Mouse (Mus musculus): ENCODE measurements around the gene Camsap3. TPM values are rescaled to one million over a fixed set of nuclear protein-coding genes. Genes with fewer than 3 reads are reported as not detected.

The Camsap3 gene
- polyA plus RNA-seq, 1 experiment from 2014 or later, result 6.9 TPM

- Histone ChIP-seq H3K4me1 (replicated peaks; ENCODE audit: control insufficient read depth, insufficient read depth, low read length) (no peaks in the 10 kb centered on the region), H3K27me3 (ENCODE audit: control insufficient read depth, insufficient read depth, low read depth, low read length) (no peaks in the 10 kb centered on the region), H3K27ac (ENCODE audit: low read length) (no peak overlapping the region), H3K36me3 (ENCODE audit: control insufficient read depth, insufficient read depth, low read length) (no peaks in the 10 kb centered on the region), H3K4me2 (ENCODE audit: low read depth, low read length) (no peak overlapping the region), H3K4me3 (ENCODE audit: low read length) (no peak overlapping the region), H3K9ac (ENCODE audit: low read length) (no peak overlapping the region), H3K9me3 (ENCODE audit: control insufficient read depth, low read length) (no peaks in the 10 kb centered on the region)
- 13% methylated on average over 5 of the region's 5 CpGs for WGBS
- ATAC-seq (ENCODE audit: low read depth), result peak; percentile 41; the same call in 1 of the 2 replicates
Measured at GRCm38 (mm10) chr8:3645804-3646203, 58.7 kb downstream of the Camsap3 start.

- no peaks in the 10 kb centered on the region for H3K27me3 ChIP-seq (ENCODE audit: control insufficient read depth, insufficient read depth, low read depth, low read length)
- 75% methylated on average over 6 of the region's 6 CpGs for WGBS
- no peak for ATAC-seq (ENCODE audit: low read depth)
- H3K36me3 ChIP-seq (ENCODE audit: control insufficient read depth, insufficient read depth, low read length), result no peaks in the 10 kb centered on the region
- no peak overlapping the region for H3K27ac ChIP-seq (ENCODE audit: low read length)
- no peak overlapping the region for H3K9ac ChIP-seq (ENCODE audit: low read length)
- no peak overlapping the region for H3K4me2 ChIP-seq (ENCODE audit: low read depth, low read length)
- H3K4me3 ChIP-seq (ENCODE audit: low read length), result no peak overlapping the region
- no peaks in the 10 kb centered on the region for H3K4me1 ChIP-seq (replicated peaks; ENCODE audit: control insufficient read depth, insufficient read depth, low read length)
- H3K9me3 ChIP-seq (ENCODE audit: control insufficient read depth, low read length), result no peaks in the 10 kb centered on the region
Measured at GRCm38 (mm10) chr8:3646824-3647531, 59.9 kb downstream of the Camsap3 start.

DNA sequence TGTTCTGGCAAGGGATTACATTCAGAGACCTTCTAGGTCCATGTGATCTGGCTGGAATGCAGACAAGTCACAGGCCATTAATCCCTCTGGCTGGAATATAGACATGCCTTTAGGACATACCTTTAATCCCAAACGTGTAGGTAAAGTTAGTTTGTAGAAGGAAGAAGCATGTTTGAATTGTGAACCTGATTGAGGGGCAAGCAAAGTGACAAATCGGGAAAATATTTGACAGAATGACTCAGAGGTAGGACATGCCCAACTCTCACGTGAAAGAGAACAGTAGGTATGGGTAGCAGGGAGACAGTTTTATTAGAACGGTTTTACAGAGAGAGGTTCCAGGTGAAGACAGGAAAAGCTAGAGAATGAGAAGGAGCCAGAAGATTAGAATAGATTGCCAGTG lies 60.5 kb downstream of the Camsap3 start:
- Histone ChIP-seq H3K4me1 (replicated peaks; ENCODE audit: control insufficient read depth, insufficient read depth, low read length) (no peaks in the 10 kb centered on the region), H3K36me3 (ENCODE audit: control insufficient read depth, insufficient read depth, low read length) (no peaks in the 10 kb centered on the region), H3K9me3 (ENCODE audit: control insufficient read depth, low read length) (no peaks in the 10 kb centered on the region), H3K4me3 (ENCODE audit: low read length) (no peak overlapping the region), H3K9ac (ENCODE audit: low read length) (no peak overlapping the region), H3K27ac (ENCODE audit: low read length) (no peak overlapping the region), H3K27me3 (ENCODE audit: control insufficient read depth, insufficient read depth, low read depth, low read length) (no peaks in the 10 kb centered on the region), H3K4me2 (ENCODE audit: low read depth, low read length) (no peak overlapping the region)
- ATAC-seq (ENCODE audit: low read depth), result no peak
- WGBS, result 64% methylated on average over 4 of the region's 4 CpGs

- no peak overlapping the region for H3K4me3 ChIP-seq (ENCODE audit: low read length)
- no peak overlapping the region for H3K27ac ChIP-seq (ENCODE audit: low read length)
- H3K9ac ChIP-seq (ENCODE audit: low read length), result no peak overlapping the region
- no peak for ATAC-seq (ENCODE audit: low read depth)
- H3K27me3 ChIP-seq (ENCODE audit: control insufficient read depth, insufficient read depth, low read depth, low read length), result no peaks in the 10 kb centered on the region
- WGBS, result 51% methylated on average over 2 of the region's 2 CpGs
- H3K4me2 ChIP-seq (ENCODE audit: low read depth, low read length), result no peak overlapping the region
- H3K4me1 ChIP-seq (replicated peaks; ENCODE audit: control insufficient read depth, insufficient read depth, low read length), result no peaks in the 10 kb centered on the region
- H3K36me3 ChIP-seq (ENCODE audit: control insufficient read depth, insufficient read depth, low read length), result no peaks in the 10 kb centered on the region
- H3K9me3 ChIP-seq (ENCODE audit: control insufficient read depth, low read length), result no peaks in the 10 kb centered on the region
Measured at GRCm38 (mm10) chr8:3648268-3648667, 61.2 kb downstream of the Camsap3 start.

DNA sequence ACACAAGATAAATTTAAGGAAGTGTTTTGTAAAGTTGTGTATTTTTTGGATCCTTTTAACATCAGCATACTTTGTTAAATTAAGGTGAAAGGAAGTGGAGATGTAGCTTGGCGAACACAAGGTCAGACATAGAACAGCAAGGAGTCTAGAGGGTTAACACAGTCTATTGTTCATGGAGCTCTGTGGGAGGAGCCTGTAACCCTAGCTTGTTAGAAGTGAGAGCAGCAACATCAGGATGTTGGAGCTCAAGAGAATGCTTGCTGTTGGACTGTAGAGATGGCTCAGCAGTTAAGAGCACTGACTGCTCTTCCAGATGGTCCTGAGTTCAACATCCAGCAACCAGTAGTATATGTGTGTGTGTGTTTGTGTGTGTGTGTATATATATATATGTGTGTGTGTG lies 61.9 kb downstream of the Camsap3 start:
- WGBS, result 45% methylated on average over 1 of the region's 1 CpGs
- Histone ChIP-seq H3K4me2 (ENCODE audit: low read depth, low read length) (no peak overlapping the region), H3K27ac (ENCODE audit: low read length) (no peak overlapping the region), H3K27me3 (ENCODE audit: control insufficient read depth, insufficient read depth, low read depth, low read length) (no peaks in the 10 kb centered on the region), H3K9ac (ENCODE audit: low read length) (no peak overlapping the region), H3K4me1 (replicated peaks; ENCODE audit: control insufficient read depth, insufficient read depth, low read length) (no peaks in the 10 kb centered on the region), H3K4me3 (ENCODE audit: low read length) (no peak overlapping the region), H3K9me3 (ENCODE audit: control insufficient read depth, low read length) (no peaks in the 10 kb centered on the region), H3K36me3 (ENCODE audit: control insufficient read depth, insufficient read depth, low read length) (no peaks in the 10 kb centered on the region)
- no peak for ATAC-seq (ENCODE audit: low read depth)

DNA sequence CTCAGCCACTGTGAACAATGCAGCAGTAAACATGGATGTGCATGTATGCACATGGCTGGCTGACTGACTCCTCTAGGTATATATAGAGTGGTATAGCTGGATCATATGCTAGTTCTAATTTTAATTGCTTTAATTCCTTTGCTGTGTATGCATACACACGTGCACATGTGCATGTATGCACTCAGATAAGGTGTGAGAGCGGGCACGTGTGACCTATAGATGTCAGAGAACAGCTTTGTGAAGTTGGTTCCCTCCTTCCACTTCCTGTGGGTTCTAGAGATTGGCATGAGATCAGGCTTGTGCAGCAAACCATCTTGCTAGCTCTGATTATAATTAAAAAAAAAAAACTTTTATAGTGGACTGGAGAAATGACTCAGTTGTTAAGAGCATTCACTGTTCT lies 65.8 kb downstream of the Camsap3 start:
- Histone ChIP-seq H3K4me1 (replicated peaks; ENCODE audit: control insufficient read depth, insufficient read depth, low read length) (no peaks in the 10 kb centered on the region), H3K27ac (ENCODE audit: low read length) (no peak overlapping the region), H3K27me3 (ENCODE audit: control insufficient read depth, insufficient read depth, low read depth, low read length) (no peaks in the 10 kb centered on the region), H3K4me3 (ENCODE audit: low read length) (no peak overlapping the region), H3K9me3 (ENCODE audit: control insufficient read depth, low read length) (no peaks in the 10 kb centered on the region), H3K36me3 (ENCODE audit: control insufficient read depth, insufficient read depth, low read length) (no peaks in the 10 kb centered on the region), H3K9ac (ENCODE audit: low read length) (no peak overlapping the region), H3K4me2 (ENCODE audit: low read depth, low read length) (no peak overlapping the region)
- no peak for ATAC-seq (ENCODE audit: low read depth)
- WGBS, result 59% methylated on average over 3 of the region's 3 CpGs

GRCm38 (mm10) chr8:3654726-3655508 lies 67.8 kb downstream of the Camsap3 start:
- no peaks in the 10 kb centered on the region for H3K36me3 ChIP-seq (ENCODE audit: control insufficient read depth, insufficient read depth, low read length)
- ATAC-seq (ENCODE audit: low read depth), result no peak
- no peak overlapping the region for H3K4me3 ChIP-seq (ENCODE audit: low read length)
- no peaks in the 10 kb centered on the region for H3K9me3 ChIP-seq (ENCODE audit: control insufficient read depth, low read length)
- WGBS, result 59% methylated on average over 11 of the region's 11 CpGs
- no peak overlapping the region for H3K9ac ChIP-seq (ENCODE audit: low read length)
- no peak overlapping the region for H3K4me2 ChIP-seq (ENCODE audit: low read depth, low read length)
- no peak overlapping the region for H3K27ac ChIP-seq (ENCODE audit: low read length)
- H3K27me3 ChIP-seq (ENCODE audit: control insufficient read depth, insufficient read depth, low read depth, low read length), result no peaks in the 10 kb centered on the region
- H3K4me1 ChIP-seq (replicated peaks; ENCODE audit: control insufficient read depth, insufficient read depth, low read length), result no peaks in the 10 kb centered on the region

GRCm38 (mm10) chr8:3655526-3655925 lies 68.4 kb downstream of the Camsap3 start, which contains the start of gene Retn:
TSS of gene Retn (plus strand) at chr8:3655770.
- WGBS, result 67% methylated on average over 3 of the region's 3 CpGs
- Histone ChIP-seq H3K27me3 (ENCODE audit: control insufficient read depth, insufficient read depth, low read depth, low read length) (no peaks in the 10 kb centered on the region), H3K9me3 (ENCODE audit: control insufficient read depth, low read length) (no peaks in the 10 kb centered on the region), H3K9ac (ENCODE audit: low read length) (no peak within 1 kb of the TSS), H3K4me1 (replicated peaks; ENCODE audit: control insufficient read depth, insufficient read depth, low read length) (no peaks in the 10 kb centered on the region), H3K27ac (ENCODE audit: low read length) (no peak within 1 kb of the TSS), H3K4me2 (ENCODE audit: low read depth, low read length) (no peak within 1 kb of the TSS), H3K36me3 (ENCODE audit: control insufficient read depth, insufficient read depth, low read length) (no peaks in the 10 kb centered on the region), H3K4me3 (ENCODE audit: low read length) (no peak within 1 kb of the TSS)
- ATAC-seq (ENCODE audit: low read depth), result no peak

GRCm38 (mm10) chr8:3656725-3657381 lies 69.8 kb downstream of the Camsap3 start:
- no peaks in the 10 kb centered on the region for H3K36me3 ChIP-seq (ENCODE audit: control insufficient read depth, insufficient read depth, low read length)
- no peaks in the 10 kb centered on the region for H3K4me1 ChIP-seq (replicated peaks; ENCODE audit: control insufficient read depth, insufficient read depth, low read length)
- H3K27ac ChIP-seq (ENCODE audit: low read length), result no peak overlapping the region
- no peaks in the 10 kb centered on the region for H3K9me3 ChIP-seq (ENCODE audit: control insufficient read depth, low read length)
- no peak overlapping the region for H3K4me2 ChIP-seq (ENCODE audit: low read depth, low read length)
- no peak overlapping the region for H3K4me3 ChIP-seq (ENCODE audit: low read length)
- H3K9ac ChIP-seq (ENCODE audit: low read length), result no peak overlapping the region
- H3K27me3 ChIP-seq (ENCODE audit: control insufficient read depth, insufficient read depth, low read depth, low read length), result no peaks in the 10 kb centered on the region
- 18% methylated on average over 7 of the region's 7 CpGs for WGBS
- ATAC-seq (ENCODE audit: low read depth), result no peak

All from lung, embryonic 16.5 days (tissue).